Mouse (Mus musculus) brain, adult 2 months (tissue): ENCODE data around the gene Dhrs2.

ENCODE experiments used
- DNase-seq: peaks from one replicate; pipeline ENCODE4 v3.0.0; 2011; ENCODE audit warnings: low read depth, low spot score

Dhrs2 gene

DNA sequence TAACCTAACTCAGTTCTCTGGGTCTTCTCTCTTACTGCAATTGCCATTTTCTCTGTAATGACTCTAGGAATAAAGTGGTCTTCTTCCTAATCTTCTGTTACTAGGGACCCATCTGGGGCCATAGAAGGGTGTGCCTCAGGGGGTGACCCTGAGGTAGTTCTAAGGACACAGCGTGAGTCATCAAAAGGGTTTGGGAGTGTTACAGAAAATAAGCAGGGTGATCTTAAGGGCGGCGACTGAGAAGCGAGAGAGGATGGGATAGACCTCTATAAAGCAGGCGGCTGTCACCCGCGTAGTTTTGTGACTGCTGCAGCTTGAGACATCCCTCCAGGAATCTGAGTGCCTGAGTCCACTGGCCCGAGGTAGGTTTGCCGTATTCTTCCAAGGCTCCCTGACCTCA, at the start of gene Dhrs2:
Gene Dhrs2, plus strand, starts transcription at position 301 of the 400 bp plus-strand sequence.
- no peak for DNase-seq

GRCm38 (mm10) chr14:55174164-55174563, 47.6 kb upstream of the Dhrs2 start:
- no peak for DNase-seq

DNA sequence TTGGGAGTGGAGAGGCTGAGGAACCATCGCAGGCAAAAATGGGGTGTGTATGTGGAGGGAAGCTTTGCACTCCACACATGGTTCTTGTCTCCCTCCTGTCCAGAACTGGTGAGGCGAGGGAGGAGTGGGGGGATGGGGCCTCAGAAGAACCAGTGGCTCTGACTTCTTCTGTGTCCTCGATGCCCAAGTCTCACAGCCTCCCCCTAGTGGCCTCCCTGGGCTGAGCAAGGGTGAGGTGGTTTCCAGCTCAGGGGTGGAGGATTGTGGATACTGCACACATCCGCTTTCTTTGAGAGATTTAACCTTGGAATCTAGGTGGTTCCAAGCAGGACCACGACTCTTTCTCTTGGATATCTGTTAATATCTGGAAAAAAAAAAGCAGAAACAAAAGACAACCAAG, 44.5 kb upstream of the Dhrs2 start:
- DNase-seq = peak; percentile 79

GRCm38 (mm10) chr14:55180951-55181350, 40.9 kb upstream of the Dhrs2 start:
- DNase-seq = no peak

- DNase-seq = no peak
Observed at GRCm38 (mm10) chr14:55183231-55183630, 38.6 kb upstream of the Dhrs2 start.

DNA sequence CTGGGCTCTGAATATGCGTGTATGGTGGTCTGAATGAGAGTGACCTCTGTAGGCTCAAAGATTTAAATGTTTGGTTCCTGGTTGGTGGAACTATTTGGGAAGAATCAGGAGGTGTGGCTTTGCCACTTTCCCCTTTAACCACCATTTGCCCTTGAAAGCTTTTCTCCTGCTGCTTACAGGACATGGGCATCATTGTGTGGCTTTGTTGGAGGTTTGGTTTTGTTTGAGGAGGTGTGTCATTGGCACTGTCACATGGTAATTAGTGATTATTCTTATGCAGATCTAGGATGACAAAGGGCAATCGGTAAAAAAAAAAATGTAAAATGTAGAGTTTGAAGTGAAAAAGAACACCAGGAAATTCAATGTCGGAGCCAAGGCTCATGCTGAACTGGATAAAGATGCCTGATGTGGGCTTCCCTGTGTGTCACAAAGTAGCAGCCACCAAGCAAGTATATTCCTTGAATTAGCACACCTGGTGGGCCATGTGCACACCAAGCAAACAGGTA, 37.1 kb upstream of the Dhrs2 start:
- DNase-seq = no peak

GRCm38 (mm10) chr14:55188491-55188890, 33.3 kb upstream of the Dhrs2 start:
- peak; percentile 57 for DNase-seq

DNA sequence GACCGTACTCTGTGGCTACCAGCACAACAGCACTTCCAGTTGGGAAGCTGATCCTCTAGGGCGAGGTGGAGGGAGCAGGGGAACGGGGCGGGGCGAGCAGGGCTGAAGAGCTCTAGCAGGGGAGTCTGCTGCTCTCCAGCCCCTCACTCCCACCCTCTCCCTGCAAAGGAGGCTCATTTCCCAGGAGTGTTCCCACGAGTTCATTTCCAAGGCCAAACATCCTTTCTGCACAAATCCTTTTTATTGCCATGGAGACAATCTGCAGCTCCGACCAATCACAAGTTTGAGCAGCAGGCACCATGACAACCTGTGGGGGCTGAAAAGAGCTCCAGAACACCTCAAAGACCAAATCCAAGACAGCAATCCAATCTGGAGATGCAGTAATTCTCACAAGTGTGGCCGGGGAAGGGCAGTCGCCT, 32.4 kb upstream of the Dhrs2 start:
- DNase-seq = peak; percentile 94

GRCm38 (mm10) chr14:55193354-55193753, 28.5 kb upstream of the Dhrs2 start:
- no peak for DNase-seq

DNA sequence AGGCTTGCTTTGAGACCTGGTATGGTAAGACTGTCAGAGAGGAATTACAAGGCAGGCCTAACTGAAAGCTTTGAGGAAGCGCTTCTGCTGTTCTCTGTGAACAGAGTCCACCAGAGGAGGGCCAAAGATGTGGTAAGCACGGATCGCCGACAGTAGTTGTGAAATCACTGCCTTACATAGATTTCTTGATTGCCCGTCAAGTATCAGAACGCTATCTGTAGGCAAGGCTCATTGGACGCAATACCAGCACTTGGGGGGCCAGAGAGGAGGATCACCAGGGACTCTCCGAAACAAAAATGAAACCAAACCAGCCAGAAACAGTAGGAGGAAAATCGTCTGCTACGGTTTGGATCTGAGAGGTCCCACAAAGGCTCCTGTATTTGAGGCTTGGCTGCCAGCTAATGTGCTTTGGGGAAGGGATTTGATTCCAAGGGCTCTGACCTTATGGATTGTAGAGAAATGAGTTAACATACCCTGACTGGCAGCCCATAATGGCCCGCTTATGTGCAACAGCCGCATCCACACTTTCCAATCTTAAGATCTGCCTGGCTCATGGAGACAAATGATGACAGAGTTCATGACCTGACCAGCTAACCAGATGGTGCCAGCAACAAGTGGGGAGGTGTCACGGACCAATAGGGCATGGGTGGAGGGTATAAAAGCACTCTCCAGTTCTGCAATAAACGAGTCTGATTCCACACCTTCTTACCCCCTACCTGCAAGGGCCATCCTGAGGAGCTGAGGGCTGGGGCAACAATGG, 27.8 kb upstream of the Dhrs2 start:
- peak; percentile 27 for DNase-seq

DNA sequence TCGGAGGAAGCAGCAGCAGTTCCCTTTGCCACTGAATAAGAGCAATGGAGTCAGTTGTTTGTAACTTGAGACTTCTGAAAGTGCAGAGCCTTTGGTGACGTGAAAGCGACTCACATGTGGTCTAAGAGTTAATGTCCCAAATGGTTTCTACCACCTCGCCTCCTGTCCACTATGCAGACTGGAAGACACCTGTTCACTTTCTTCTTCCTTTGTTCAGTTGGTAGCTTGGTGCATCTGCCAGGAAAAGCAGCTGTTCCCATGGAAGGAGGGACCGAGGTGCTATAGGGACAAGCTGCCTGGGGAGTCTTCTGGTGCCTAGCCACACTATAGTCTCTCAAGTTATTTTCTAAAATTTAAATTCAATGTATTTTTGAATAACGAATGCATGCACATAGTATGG, 27.0 kb upstream of the Dhrs2 start:
- peak; percentile 21 for DNase-seq

- DNase-seq = no peak
Observed at GRCm38 (mm10) chr14:55197121-55197520, 24.7 kb upstream of the Dhrs2 start.

- no peak for DNase-seq
Observed at GRCm38 (mm10) chr14:55198187-55198586, 23.6 kb upstream of the Dhrs2 start.

DNA sequence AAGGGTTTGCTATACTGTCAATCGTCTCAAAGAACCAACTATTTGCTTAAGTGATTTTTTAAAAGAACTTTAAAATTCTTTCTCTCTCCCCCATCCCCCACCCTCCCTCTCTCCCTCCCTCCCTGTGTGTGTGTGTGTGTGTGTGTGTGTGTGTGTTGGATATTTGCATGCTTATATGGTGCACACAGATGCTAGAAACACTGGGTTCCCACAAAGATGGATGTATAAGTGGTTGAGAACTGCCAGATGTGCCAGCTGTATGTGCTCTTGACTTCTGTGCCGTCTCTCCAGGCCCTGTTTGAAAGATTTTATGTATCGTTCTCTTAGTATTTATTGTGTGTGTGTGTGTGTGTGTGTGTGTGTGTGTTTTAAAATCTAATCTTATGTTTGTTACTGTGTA, 17.3 kb upstream of the Dhrs2 start:
- no peak for DNase-seq

- peak; percentile 89 for DNase-seq
Observed at GRCm38 (mm10) chr14:55205045-55205750, 16.6 kb upstream of the Dhrs2 start.

DNA sequence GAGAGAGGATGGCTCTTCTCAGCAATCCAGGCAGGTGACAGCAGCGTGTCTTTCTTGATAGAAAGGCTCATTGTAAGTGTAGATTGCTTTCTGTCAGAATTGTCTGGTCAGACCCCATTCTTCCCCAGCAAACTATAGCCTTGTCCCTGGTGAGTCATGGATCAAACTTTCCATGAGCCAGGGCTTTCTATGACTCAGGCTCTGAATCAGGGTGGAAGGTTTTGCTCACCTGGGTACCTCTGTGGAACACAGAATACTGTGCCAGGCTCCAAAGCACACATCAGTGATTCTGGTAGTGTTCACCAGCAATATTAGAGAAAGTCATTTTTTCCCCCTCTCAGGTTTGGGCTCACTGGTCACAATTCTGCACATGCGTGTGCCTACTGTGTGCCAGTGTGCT, 13.5 kb upstream of the Dhrs2 start:
- no peak for DNase-seq

- DNase-seq = peak; percentile 60
Observed at GRCm38 (mm10) chr14:55213621-55214020, 8.2 kb upstream of the Dhrs2 start.

DNA sequence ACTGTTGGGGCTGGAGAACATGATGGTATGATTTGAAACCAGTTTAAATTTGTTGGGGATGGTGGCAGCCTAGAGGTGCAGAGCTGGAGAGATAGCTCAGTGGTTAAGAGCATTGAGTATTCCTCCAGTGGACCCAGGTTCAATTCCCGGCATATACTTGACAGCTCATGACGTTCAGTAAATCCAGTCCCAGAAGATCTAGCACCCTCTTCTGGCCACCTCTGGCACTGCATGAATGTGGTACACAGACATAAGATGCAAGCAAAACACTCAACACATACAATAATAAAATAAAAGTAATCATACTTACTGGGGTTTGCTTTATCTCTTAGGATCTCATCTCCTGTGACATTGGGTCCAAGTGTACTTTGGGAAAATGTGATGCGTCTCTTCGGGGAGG, 7.3 kb upstream of the Dhrs2 start:
- DNase-seq = peak; percentile 73

DNA sequence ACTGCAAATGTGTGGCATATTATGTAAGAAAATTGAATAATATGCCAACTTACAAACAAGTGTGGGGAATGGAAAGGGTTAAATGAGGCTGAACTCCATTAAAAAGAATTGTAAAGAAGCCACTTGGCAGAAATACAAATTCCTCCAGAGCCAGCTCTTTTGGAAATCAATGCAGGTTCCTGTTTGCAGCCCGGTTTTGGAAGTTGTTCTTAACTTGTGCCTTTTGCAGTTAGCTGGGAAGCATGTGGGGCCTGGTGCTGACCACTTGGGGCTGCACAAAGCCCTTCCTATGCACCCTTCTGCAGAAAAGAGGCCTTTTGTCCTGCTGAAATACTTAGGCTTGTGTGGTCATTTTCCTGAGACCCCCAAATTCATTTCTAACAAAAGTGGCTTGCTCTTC, 1.4 kb downstream of the Dhrs2 start:
- DNase-seq = peak; percentile 46

- DNase-seq = peak; percentile 49
Observed at GRCm38 (mm10) chr14:55234639-55235038, 12.8 kb downstream of the Dhrs2 start.

DNA sequence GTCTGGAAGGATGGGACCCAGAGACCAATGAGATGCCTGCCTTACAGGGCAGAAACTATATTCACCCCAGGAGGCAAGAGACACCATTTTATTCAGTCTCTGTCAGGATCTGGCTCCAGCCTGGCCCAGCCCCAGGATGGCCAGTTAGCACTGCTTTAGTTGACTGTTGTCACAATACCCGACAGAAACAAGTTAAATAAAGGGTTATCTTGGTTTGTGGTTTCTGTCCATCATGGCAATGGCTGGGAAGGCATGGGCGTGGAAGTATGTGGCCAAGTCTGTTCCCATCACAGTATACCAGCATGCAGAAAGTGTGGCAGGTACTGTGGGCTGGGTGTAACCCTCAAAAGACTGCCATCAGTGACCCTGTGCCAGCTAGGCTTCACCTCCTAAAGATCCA, 14.9 kb downstream of the Dhrs2 start:
- no peak for DNase-seq

DNA sequence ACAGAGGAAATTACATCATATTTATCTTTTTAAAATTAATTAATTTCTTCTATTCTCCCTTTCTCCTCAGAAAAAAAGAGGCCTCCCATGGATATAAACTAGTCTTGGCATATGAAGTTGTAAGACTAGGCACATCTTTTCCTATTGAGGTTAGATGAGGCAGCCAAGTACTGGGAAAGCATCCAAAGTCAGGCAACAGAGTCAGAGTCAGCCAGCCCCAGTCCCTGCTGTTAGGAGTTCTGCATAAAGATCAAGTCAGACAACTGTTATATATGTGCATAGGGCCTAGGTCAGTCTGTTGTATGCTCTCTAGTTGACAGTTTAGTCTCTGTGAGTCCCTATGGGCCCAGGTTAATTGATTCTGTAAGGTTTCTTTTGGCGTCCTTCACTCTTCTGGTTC, 20.9 kb downstream of the Dhrs2 start:
- DNase-seq = peak; percentile 82

- DNase-seq = no peak
Observed at GRCm38 (mm10) chr14:55247181-55247580, 25.4 kb downstream of the Dhrs2 start.
